In the genomic region with DNA sequence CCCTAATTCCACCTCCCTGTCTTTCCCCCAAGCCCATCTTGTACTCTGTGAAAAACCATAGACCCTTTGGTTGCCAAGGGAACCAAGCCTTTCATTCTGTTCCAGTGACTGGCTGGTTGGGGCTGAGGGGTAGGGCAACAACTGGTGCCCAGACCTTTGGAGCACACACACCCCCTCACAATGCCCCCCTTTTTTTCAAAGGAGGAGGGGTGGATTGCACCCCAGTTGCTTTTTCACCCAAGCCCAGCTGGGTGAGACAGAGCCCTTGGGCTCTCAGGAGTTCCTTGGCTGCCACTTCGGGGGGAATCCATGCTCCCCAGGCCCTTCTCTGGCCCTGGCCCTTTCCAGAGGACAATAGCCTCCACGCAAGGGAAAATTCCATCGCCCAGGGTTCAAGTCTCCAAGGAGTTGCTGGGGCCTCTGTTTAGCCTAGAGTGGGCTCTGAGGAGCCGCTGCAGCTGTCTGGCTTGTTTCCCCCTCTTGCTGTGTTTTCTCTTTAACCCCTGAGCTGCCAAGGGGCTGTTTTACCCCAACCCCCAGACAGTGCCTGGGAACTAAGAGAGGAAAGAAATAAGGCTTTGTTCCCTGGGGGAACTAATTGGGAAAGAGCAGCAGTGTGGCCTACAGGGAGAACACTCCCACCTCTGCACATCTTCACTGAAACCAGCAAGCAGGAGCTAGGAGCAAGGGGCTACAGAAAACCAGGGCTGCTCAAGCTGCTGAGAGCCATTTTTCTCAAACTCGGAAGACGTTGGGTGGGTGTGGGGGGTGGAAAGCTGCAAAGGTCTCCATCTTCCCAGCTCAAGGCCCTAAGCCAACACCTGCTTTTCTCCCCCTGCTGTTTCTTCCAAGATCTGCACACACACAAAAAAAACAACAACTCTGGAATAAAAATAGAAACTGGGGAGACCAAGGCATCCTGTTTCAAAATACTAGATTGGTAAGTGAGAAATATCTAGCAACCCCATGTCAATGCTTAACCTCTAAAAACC, we compare ENCODE assay signal across 8 mouse cellular contexts. TPM values are rescaled to one million over a fixed set of nuclear protein-coding genes. Genes with fewer than 3 reads are reported as not detected.
A peak's percentile ranks its signal among the peaks of the same experiment; 100 is the strongest.
DNase-seq lines count a peak whose midpoint lies in the region; ATAC-seq and TF ChIP-seq lines count a peak whose summit lies in the region.

No protein-coding gene starts in this region.

- H3K27ac ChIP-seq in lung, postnatal 0 days (ENCODE audit: low read length) = peak overlapping the region; percentile 20; the same call in 1 of the 2 replicates
- peak overlapping the region; percentile 93 for H3K27ac ChIP-seq in embryonic facial prominence, embryonic 13.5 days
- peak overlapping the region; percentile 79 to 92 for H3K27ac ChIP-seq in heart, embryonic 14.5 days (replicated peaks in 1 of 2; ENCODE audit: control insufficient read depth in 1 of 2, insufficient read depth in 1 of 2, low read depth in 2 of 2, low read length in 2 of 2)
- peak overlapping the region; percentile 74 for H3K27ac ChIP-seq in midbrain, postnatal 0 days (ENCODE audit: low read depth, low read length)

- TF ChIP-seq POLR2A in lung, adult 2 months (IDR thresholded peaks at IDR 0.05; ENCODE audit: borderline replicate concordance, extremely low read depth, low read depth, low read length) = no peak

- WGBS in lung, postnatal 0 days = 23% methylated on average over 6 of the region's 6 CpGs
- 45% methylated on average over 6 of the region's 6 CpGs for WGBS in lung, adult 2 months
- WGBS in embryonic facial prominence, embryonic 13.5 days = 3% methylated on average over 6 of the region's 6 CpGs
- WGBS in heart, embryonic 14.5 days = 22% methylated on average over 6 of the region's 6 CpGs
- WGBS in midbrain, postnatal 0 days = under 1% methylated on average over 6 of the region's 6 CpGs

- no peak overlapping the region for H3K4me2 ChIP-seq in lung, postnatal 0 days (replicated peaks; ENCODE audit: low read depth, low read length)
- H3K4me2 ChIP-seq in embryonic facial prominence, embryonic 13.5 days = peak overlapping the region; percentile 40
- H3K4me2 ChIP-seq in heart, embryonic 14.5 days (ENCODE audit: low read length) = peak overlapping the region; percentile 19; the same call in 1 of the 2 replicates
- H3K4me2 ChIP-seq in midbrain, postnatal 0 days (ENCODE audit: low read depth, low read length, poor library complexity, severe bottlenecking) = no peak overlapping the region

- no peaks in the 10 kb centered on the region for H3K36me3 ChIP-seq in lung, postnatal 0 days (ENCODE audit: insufficient read depth, low read length)
- H3K36me3 ChIP-seq in embryonic facial prominence, embryonic 13.5 days = no peaks in the 10 kb centered on the region
- H3K36me3 ChIP-seq in heart, embryonic 14.5 days (ENCODE audit: control insufficient read depth, insufficient read depth, low read length) = no peaks in the 10 kb centered on the region
- no peaks in the 10 kb centered on the region for H3K36me3 ChIP-seq in midbrain, postnatal 0 days (ENCODE audit: insufficient read depth, low read length)

- TF ChIP-seq CTCF in lung, postnatal 0 days (IDR thresholded peaks at IDR 0.05) = peak; percentile 48
- no peak for TF ChIP-seq CTCF in lung, adult 2 months (IDR thresholded peaks at IDR 0.05; ENCODE audit: insufficient read depth, low read length)
- peak; percentile 62 for TF ChIP-seq CTCF in midbrain, postnatal 0 days (IDR thresholded peaks at IDR 0.05)

- no peak for DNase-seq in lung, postnatal 0 days (ENCODE audit: low spot score)
- DNase-seq in lung, adult 2 months = no peak
- DNase-seq in left cerebral cortex, adult 11 months (ENCODE audit: low spot score) = peak; percentile 28
- peak; percentile 94 for DNase-seq in midbrain, postnatal 0 days (ENCODE audit: low spot score)
- no peak for DNase-seq in adrenal gland, postnatal 14 days
- DNase-seq in ovary, postnatal 36 days (ENCODE audit: low spot score) = no peak

- no peak for TF ChIP-seq EP300 in lung, postnatal 0 days (IDR thresholded peaks at IDR 0.05)

- H3K4me1 ChIP-seq in lung, postnatal 0 days (ENCODE audit: insufficient read depth, low read depth, low read length) = peaks cover 20% of the 10 kb centered on the region
- H3K4me1 ChIP-seq in lung, adult 2 months (ENCODE audit: control insufficient read depth, insufficient read depth, low read length) = peaks cover 19% of the 10 kb centered on the region
- H3K4me1 ChIP-seq in embryonic facial prominence, embryonic 13.5 days = peaks cover 51% of the 10 kb centered on the region
- H3K4me1 ChIP-seq in heart, embryonic 14.5 days (ENCODE audit: control insufficient read depth in 2 of 2, insufficient read depth in 2 of 2, low read length in 2 of 2) = peaks cover 44 to 52% of the 10 kb centered on the region in 2 experiments
- H3K4me1 ChIP-seq in midbrain, postnatal 0 days (ENCODE audit: insufficient read depth, low read length) = peaks cover 27% of the 10 kb centered on the region

- H3K9ac ChIP-seq in lung, postnatal 0 days (replicated peaks; ENCODE audit: low read depth) = no peak overlapping the region
- peak overlapping the region; percentile 64 for H3K9ac ChIP-seq in embryonic facial prominence, embryonic 13.5 days
- peak overlapping the region; percentile 62 for H3K9ac ChIP-seq in heart, embryonic 14.5 days (ENCODE audit: low read length)
- no peak overlapping the region for H3K9ac ChIP-seq in midbrain, postnatal 0 days (replicated peaks; ENCODE audit: low read length, poor library complexity, severe bottlenecking)

- ATAC-seq in lung, postnatal 0 days = no peak; the same call in 1 of the 2 replicates
- peak; percentile 80 for ATAC-seq in embryonic facial prominence, embryonic 13.5 days (ENCODE audit: insufficient number of reproducible peaks, insufficient read depth, low FRiP score, low TSS enrichment, low read depth)
- no peak for ATAC-seq in heart, embryonic 14.5 days (ENCODE audit: insufficient number of reproducible peaks, insufficient read depth, low FRiP score, low read depth)
- ATAC-seq in midbrain, postnatal 0 days (ENCODE audit: low FRiP score) = peak; percentile 91

- H3K9me3 ChIP-seq in lung, postnatal 0 days (ENCODE audit: low read length) = no peaks in the 10 kb centered on the region
- H3K9me3 ChIP-seq in embryonic facial prominence, embryonic 13.5 days = no peaks in the 10 kb centered on the region
- no peaks in the 10 kb centered on the region for H3K9me3 ChIP-seq in heart, embryonic 14.5 days (ENCODE audit: control insufficient read depth, low read length)
- H3K9me3 ChIP-seq in midbrain, postnatal 0 days (ENCODE audit: low read length) = no peaks in the 10 kb centered on the region

- no peak overlapping the region for H3K4me3 ChIP-seq in lung, postnatal 0 days (ENCODE audit: low read depth, low read length)
- no peak overlapping the region for H3K4me3 ChIP-seq in lung, adult 2 months (replicated peaks; ENCODE audit: extremely low read depth, low read depth, low read length)
- H3K4me3 ChIP-seq in embryonic facial prominence, embryonic 13.5 days = 0 out of 2 replicates have a peak overlapping the region, but pooled peaks have one; percentile 4
- no peak overlapping the region for H3K4me3 ChIP-seq in heart, embryonic 14.5 days (ENCODE audit: control insufficient read depth in 1 of 2, insufficient read depth in 1 of 2, low read depth in 1 of 2, low read length in 2 of 2)
- H3K4me3 ChIP-seq in midbrain, postnatal 0 days (ENCODE audit: low read depth, low read length) = no peak overlapping the region

- H3K27me3 ChIP-seq in lung, postnatal 0 days (replicated peaks; ENCODE audit: insufficient read depth, low read length) = no peaks in the 10 kb centered on the region
- no peaks in the 10 kb centered on the region for H3K27me3 ChIP-seq in embryonic facial prominence, embryonic 13.5 days
- no peaks in the 10 kb centered on the region for H3K27me3 ChIP-seq in heart, embryonic 14.5 days (ENCODE audit: control insufficient read depth, insufficient read depth, low read length)
- no peaks in the 10 kb centered on the region for H3K27me3 ChIP-seq in midbrain, postnatal 0 days (ENCODE audit: insufficient read depth, low read length)

RNA-seq across cellular contexts. Expression of gene Zfp36l1, which starts 50.1 kb away (rescaled TPM):
- 123 and 145 TPM in 2 replicates for polyA plus RNA-seq in lung, postnatal 0 days (2015; fragmentation: Nextera tagmentation; extraction: Ambion mirVana)
- polyA plus RNA-seq in lung, adult 2 months (2012; rRNA removed) = 261 and 286 TPM in 2 replicates
- 149 and 151 TPM in 2 replicates for polyA plus RNA-seq in embryonic facial prominence, embryonic 13.5 days (2015; fragmentation: Nextera tagmentation; extraction: Ambion mirVana)
- 103 and 125 TPM in 2 replicates for polyA plus RNA-seq in heart, embryonic 14.5 days (2014; fragmentation: Nextera tagmentation; extraction: Ambion mirVana)
- total RNA-seq in midbrain, postnatal 0 days (2014; rRNA removed) = 32.7 and 47.4 TPM in 2 replicates
- polyA plus RNA-seq in midbrain, postnatal 0 days (2015; fragmentation: Nextera tagmentation; extraction: Ambion mirVana) = 46.3 and 48.5 TPM in 2 replicates
- total RNA-seq in adrenal gland, postnatal 14 days (2021) = 197 and 204 TPM in 2 replicates

Comparison
In these comparisons a context has a peak if more than half of its experiments do, and no peak if none do; other contexts are left out.
1. ATAC-seq: peak in embryonic facial prominence, embryonic 13.5 days (single experiment) and midbrain, postnatal 0 days (single experiment); none in lung, postnatal 0 days (single experiment) and heart, embryonic 14.5 days (single experiment).
2. DNase-seq: peak in left cerebral cortex, adult 11 months (single experiment) and midbrain, postnatal 0 days (single experiment); none in lung, postnatal 0 days (single experiment), lung, adult 2 months (single experiment), adrenal gland, postnatal 14 days (single experiment) and ovary, postnatal 36 days (single experiment).
3. H3K27ac ChIP-seq: peak in every context shown above with its lines; median percentile 93 in embryonic facial prominence, embryonic 13.5 days; 86 in heart, embryonic 14.5 days; 74 in midbrain, postnatal 0 days; 20 in lung, postnatal 0 days.
4. H3K4me2 ChIP-seq: peak in embryonic facial prominence, embryonic 13.5 days (single experiment) and heart, embryonic 14.5 days (single experiment); none in lung, postnatal 0 days (single experiment) and midbrain, postnatal 0 days (single experiment).
5. H3K9ac ChIP-seq: peak in embryonic facial prominence, embryonic 13.5 days (single experiment) and heart, embryonic 14.5 days (single experiment); none in lung, postnatal 0 days (single experiment) and midbrain, postnatal 0 days (single experiment).